Mouse (Mus musculus) lung, postnatal 4 days (tissue): ENCODE measurements at regions not wholly inside any gene's neighbourhood (a gene's known extent, or its start where the extent isn't known, plus 50 kb on each side); places are given as distances from the start of the nearest gene placed in this dataset.
"Not testable (repeated sequence)": the region's sequence is repeated elsewhere in the genome, so short reads cannot be mapped to it uniquely, and the experiment has no call there.

Experiments used
- DNase-seq, 2 experiments: peaks; one replicate each; pipeline ENCODE4 v3.0.0; 2021

DNA sequence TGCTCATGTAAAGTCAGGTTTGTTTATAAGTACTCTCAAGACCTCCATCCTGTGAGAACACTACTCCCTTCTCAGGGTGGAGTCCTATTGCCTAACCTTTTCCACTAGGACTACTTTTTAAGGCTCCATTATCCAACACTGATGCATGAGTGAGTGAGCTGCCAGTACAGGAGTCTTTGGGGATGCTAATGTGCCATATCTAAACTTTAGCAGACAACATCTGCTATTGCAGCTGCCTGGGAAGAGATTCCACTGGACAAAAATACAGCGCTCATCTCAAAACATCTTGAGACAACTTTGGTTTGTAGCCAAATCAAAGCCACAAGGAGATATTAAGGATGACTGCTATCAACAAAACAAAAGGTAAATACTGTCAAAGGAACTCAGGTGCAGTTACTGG is 52.3 kb upstream of the Gm10985 start:
- DNase-seq: no peak

DNA sequence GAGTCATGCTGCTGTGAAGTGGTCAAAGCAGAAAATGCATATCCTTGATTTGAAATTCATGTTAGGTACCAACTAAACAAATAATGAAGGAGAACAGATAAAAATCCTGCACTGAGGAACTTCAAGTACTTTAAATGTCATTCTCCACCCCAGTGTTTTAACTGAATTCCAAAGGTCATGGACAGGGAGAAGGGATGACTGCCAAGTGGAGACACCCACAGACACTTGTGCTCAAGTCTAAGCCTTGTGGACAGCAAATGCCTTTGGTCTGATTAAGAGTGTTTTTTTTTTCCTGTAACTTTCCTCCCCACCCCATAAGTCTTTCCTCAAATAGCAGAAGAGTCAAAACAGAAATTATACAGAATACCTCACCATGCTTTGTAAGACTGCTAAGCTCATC is 55.2 kb upstream of the Gm10985 start:
- DNase-seq: no peak

DNA sequence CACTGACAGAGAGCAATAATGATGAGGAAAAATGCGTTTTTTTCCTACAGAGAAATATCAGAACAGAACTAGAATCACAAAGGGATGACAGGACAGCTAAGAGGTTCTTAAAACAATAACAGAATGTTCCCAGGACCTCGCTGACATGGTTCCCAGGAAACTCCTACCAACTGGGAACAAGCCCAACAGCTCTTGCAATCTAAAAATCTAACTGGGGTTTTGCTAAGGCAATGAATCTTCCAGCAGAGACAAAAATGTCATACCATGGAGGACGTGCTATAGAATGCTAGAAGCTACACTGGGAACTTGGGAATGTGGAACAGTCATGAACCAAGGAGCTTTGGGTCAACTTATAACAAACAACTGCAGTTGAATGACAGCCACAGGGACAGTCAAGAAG is 59.7 kb upstream of the Gm10985 start:
- no peak for DNase-seq

DNA sequence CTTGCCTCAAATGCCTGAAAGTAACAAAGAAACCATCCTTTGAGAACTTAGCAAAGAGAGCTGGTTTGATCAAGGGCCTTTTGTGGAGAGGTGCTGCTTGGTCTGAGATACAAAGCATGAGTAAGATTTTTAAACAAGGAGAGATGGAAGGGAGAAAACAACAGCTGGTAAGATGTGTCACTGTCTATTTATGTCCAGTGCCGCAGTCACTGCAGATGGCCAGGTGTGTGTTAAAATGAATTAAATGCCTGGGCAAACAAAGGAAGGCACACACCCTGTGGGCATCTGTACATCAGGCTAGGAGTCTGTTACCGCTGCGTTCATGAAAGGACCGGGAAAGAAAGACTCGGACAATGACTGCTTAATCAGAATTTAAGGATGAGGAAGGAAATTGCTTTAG is 68.2 kb upstream of the Gm10985 start:
- DNase-seq: no peak

DNA sequence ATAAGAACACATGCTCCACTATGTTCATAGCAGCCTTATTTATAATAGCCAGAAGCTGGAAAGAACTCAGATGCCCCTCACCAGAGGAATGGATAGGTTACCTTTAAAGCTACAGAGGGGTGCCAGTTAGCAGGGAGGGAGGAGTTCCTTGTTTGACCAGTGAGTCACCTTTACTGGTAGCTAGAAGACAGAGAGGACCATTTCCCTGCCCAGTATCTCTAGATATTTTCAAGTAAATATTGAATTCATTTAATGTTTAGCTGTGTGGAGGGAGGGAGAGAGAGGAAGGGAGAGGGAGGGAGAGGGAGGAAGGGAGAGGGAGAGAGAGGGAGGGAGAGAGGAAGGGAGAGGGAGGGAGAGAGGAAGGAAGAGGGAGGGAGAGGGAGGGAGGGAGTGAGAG is 77.3 kb upstream of the Gm10985 start:
- no peak for DNase-seq

DNA sequence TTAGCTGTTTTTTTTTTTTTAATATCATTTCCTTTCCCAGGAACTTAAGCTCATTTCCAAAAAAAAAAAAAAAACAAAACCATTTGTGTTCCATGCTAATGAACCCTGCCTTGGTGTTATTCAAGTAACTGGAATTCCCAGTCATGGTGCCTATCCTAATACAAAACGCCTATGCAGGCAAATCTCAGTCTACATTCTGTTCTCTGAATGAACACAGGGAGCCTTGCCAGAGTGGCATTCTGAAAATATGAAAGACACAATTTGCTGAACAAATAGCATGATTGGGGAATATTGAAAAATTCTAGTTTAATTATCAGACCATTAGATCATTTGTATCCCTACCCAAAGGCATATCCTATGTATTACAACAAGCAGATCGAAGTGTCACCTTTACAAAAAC is 80.9 kb upstream of the Gm10985 start:
- no peak for DNase-seq

DNA sequence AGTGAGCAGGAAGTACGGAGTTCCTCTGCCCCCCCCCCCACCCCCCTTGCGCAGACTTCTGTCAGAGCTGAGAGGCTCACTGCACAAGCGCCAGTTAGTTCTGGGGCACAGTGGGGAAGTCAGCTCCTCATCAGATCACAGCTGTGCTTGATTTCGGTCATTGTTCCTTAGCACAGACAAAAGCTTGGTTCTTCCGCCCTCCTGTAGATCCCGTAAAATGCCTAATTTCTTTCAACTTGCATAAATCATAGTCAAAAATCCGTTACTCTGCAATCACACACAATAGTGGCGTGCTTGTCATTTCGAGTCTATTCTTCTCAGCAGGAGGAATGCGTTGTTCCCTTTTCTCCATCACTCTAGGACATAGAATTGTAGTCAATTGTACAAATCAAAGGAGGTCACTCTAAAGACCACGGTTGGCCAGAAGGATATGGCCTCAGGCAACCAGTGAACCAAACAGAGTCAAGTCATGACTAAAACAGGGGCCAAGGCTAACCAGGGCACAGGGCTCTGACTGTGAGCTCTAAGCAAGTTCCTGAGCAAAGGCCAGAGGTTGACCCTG is 83.3 kb upstream of the Gm10985 start:
- DNase-seq: no peak

DNA sequence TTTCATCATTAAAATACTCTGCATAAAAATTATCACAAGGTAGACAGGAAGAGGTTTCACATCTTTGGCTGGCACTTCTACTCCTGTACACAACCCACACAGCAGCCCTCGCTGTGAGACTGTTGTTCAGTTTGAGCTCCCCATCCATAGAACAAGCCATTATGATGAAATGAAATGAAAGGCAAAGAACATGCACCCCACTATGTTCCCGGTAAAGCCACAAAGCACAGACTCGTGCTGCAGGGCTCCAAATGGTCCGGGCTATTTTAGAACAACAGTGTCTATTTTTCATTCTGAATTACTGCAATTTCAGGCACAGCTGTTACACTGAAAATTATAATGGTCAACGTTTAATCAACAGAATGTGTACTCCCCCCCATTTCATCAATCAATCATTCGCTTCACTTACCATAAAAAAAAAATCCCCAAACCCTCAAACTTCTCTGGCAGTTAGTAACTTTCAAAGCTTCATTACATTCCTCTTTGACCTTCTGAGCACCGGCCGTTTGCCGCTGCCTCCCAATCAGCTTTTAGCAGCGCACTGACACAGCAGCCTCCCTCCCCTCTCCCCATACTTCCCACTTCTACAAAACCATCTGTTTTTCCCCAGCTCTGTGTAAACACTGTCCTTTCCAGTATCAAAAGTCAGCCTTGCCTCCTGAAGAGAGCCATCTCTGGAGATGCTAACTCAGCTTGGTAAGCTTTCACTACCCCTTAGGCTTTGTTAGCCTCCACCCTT is 88.6 kb upstream of the Gm10985 start:
- no peak for DNase-seq

DNA sequence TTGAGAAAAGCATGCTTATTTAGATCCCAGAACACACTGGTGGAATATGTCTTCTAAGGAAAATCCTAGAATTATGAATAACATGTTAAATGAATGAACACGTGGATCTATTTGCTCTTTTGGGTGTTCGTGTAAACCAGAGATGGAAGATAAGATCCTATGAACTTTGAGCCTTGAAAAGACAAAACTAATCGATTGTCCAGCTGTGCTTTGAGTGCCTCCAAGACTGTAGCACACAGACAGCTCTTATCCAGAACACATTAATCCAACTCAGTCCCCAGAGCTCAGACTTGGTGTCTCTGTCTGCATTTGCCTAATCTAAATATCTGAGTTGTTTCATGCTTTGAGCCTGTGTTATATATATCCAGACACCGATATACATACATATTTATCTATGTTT is 80.0 kb upstream of the Frem2 start:
- DNase-seq: no peak

DNA sequence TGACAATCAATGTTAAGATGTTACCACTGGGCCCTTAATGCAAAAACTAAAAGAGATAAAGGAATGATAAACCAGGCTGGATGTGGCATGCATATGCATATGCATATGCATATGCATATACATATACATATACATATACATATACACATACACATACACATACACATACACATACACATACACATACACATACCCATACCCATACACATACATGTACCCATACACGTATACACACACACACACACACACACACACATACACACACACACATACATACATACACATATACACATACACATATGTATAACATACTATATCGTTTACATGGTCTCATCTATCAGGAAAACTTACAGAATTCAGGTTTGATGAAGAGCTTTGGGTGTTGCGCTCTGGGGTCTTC is 78.5 kb upstream of the Frem2 start:
- not testable (repeated sequence) for DNase-seq

DNA sequence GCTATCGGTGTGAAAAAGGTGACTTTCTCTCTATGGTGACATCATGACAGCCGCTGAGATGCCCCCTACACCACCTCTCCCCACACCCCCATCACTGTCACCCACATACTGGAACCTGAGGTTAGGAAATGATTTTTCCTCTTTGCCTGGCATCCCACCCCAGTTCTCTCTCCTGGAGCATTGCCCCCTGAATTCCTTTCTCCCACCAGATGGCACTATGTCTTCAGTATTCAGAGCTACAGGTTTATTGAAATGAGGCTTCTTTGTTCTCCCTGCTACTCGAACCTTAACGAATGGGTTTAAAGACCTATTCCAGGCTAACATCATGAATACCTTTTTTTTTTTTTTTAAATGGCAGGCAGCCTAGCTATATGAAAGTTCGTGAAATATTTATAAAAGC is 78.0 kb upstream of the Frem2 start:
- DNase-seq: peak in 1 of 2 experiments; percentile 7

DNA sequence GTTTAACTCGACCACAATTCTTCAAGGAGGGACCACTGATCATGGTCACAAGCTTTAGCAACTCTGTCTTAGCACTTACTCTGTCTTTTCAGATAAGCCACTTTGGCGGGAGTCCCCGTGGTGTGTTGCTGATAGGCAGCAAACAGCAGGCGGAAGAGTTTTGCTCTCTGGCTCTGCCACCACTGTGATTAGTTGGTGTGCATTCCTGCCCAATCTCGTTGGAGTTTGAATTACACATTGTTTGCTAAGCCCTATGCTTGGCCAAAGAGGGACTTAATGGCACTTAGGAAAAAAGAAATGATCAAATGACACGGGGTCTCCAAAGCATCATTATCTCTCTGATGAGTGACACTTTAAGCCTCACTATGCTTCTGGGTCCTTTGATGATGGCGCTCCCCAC is 73.3 kb upstream of the Frem2 start:
- DNase-seq: no peak

DNA sequence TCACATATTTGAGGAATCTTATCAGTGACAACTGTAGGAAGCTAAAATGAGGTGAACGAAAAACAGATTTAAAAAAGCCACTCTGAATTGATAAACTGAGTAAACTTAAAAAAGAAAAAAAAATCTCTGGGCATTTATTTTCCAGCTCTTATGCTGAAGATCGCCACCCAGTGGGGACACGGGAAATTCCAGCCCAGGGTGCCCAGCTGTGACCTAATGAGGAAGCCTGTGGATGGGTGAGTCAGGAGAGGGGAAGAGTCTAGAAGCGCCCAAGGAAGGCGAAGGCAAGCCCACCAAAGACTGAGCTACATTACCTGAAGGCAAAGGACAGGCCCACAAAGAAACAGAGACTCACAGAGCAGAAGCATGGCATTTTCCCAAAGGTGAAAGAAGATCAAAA is 72.7 kb upstream of the Frem2 start:
- DNase-seq: peak; percentile 33 to 49

DNA sequence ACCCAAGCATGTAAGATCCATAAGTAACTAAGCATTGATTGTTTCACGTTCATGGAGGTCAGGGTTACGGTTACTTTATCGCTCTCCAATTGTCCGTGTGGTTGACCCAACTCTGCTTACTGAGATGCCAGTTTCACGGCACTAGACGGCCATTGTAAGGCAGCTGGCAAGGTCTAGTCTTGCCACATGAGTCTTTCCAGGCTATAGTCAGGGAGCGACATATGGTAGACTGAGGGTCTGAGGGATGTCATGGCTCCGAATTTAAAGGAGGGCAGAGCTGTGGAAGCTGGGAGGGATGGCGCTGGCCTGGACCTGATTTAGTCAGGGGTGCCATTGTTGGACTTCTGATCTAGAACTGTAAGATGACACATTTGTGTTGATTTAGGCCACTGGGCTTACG is 72.0 kb upstream of the Frem2 start:
- DNase-seq: no peak

DNA sequence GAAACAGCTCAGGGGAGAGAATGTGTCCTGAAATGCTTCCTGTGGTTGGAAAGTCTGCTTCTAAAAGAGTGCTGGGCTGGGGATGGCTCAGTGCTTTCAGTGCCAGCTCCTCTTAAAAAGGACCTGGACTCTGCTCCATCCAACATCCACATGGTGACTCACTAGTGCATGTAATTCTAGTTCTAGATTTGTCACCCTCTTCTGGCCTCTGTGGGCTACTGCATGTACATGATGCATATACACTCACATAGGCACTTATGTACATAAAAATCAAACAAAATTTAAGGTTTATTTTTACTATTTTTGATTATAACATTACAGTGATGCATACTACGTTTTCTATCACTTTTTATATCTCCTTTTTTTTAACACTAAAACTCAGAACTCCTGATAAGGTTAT is 70.6 kb upstream of the Frem2 start:
- no peak for DNase-seq

DNA sequence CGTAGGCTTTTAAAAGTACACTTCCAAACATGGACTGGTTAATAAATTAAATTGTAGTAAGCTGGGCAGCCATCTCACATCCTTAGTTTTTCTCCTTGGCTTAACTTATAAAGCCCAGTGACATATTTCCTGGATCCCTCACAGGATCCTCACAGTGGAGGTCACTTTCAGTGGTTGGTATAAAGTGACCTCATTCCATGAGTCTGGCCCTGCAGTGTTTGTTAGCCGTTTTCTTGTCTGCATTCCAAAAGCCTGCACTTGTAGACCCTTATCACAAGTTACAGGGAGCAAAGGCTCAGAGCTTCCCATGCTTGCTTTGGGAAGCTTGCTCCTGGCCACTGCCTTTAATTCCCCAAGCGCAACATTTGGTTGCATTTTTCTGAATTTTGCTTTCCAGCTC is 49.9 kb upstream of the Frem2 start:
- DNase-seq: no peak
